Mouse (Mus musculus) cortical plate, adult 2 months (tissue): Measurements from ENCODE around the gene Olfr987.

Experiments
- CTCF ChIP-seq: fragments of 200-500 bp; IDR thresholded peaks from 2 replicates; pipeline ENCODE4 v1.5.1; 2011; ENCODE audit warnings: mild to moderate bottlenecking, control low read depth, low read length; ENCODE audit not compliant: insufficient read depth; ENCODE audit errors: extremely low read depth
- POLR2A ChIP-seq: fragments of 200-500 bp; IDR thresholded peaks from 2 replicates; pipeline ENCODE4 v1.6.1; 2011; ENCODE audit warnings: mild to moderate bottlenecking, low read length, control low read depth; ENCODE audit not compliant: insufficient read depth; ENCODE audit errors: extremely low read depth

GRCm38 (mm10) chr2:85283631-85284466 is 55.3 kb downstream of the Olfr987 start:
- no peak for TF ChIP-seq POLR2A
- no peak for TF ChIP-seq CTCF
